Mouse (Mus musculus): ENCODE measurements around the gene Zfp846.
A peak's percentile ranks its signal among the peaks of the same experiment; 100 is the strongest.

Zfp846 gene

GRCm38 (mm10) chr9:20636790-20637189 is 55.7 kb downstream of the Zfp846 start:
- DNase-seq (ENCODE audit: low read depth) = no peak

GRCm38 (mm10) chr9:20638552-20638951 is 57.5 kb downstream of the Zfp846 start:
- DNase-seq (ENCODE audit: low read depth) = no peak

- DNase-seq (ENCODE audit: low read depth) = no peak
Observed at GRCm38 (mm10) chr9:20639486-20639885, 58.4 kb downstream of the Zfp846 start.

GRCm38 (mm10) chr9:20641501-20641900 is 60.4 kb downstream of the Zfp846 start:
- no peak for DNase-seq (ENCODE audit: low read depth)

GRCm38 (mm10) chr9:20642101-20642895 is 61.2 kb downstream of the Zfp846 start, which contains the start of gene Ubl5:
Gene Ubl5, plus strand, starts transcription at chr9:20642878.
- peak; percentile 82 for DNase-seq (ENCODE audit: low read depth)

GRCm38 (mm10) chr9:20642896-20643466 is 61.9 kb downstream of the Zfp846 start:
- peak; percentile 63 for DNase-seq (ENCODE audit: low read depth)

- no peak for DNase-seq (ENCODE audit: low read depth)
Observed at GRCm38 (mm10) chr9:20643781-20644180, 62.7 kb downstream of the Zfp846 start.

GRCm38 (mm10) chr9:20644360-20645081 is 63.4 kb downstream of the Zfp846 start, which contains the start of gene Fbxl12:
Gene Fbxl12, minus strand, starts transcription at chr9:20644767.
- peak; percentile 51 for DNase-seq (ENCODE audit: low read depth)

GRCm38 (mm10) chr9:20645121-20645520 is 64.0 kb downstream of the Zfp846 start:
- no peak for DNase-seq (ENCODE audit: low read depth)

- peak; percentile 99 for DNase-seq (ENCODE audit: low read depth)
Observed at GRCm38 (mm10) chr9:20651602-20652259, 70.6 kb downstream of the Zfp846 start, which contains the start of gene Pin1. Gene Pin1, plus strand, starts transcription at chr9:20652095.

- no peak for DNase-seq (ENCODE audit: low read depth)
Observed at GRCm38 (mm10) chr9:20652260-20652658, 71.2 kb downstream of the Zfp846 start.

- no peak for DNase-seq (ENCODE audit: low read depth)
Observed at GRCm38 (mm10) chr9:20653859-20654258, 72.8 kb downstream of the Zfp846 start.
